ENCODE assay signal across 10 mouse cellular contexts in genomic region chr9:61808351-61809225, GRCm38 (mm10).
DNase-seq lines count a peak whose midpoint lies in the region; ATAC-seq and TF ChIP-seq lines count a peak whose summit lies in the region.
"Had no signal": no experiment of that assay in that cellular context is flagged by ENCODE, and none has a peak within 500 bp of the region (broad histone marks: within the 10 kb centered on the region; RNA-seq: fewer than 3 reads in every experiment).

No protein-coding gene starts in this region.

- H3K4me1 ChIP-seq in midbrain, embryonic 10.5 days: peaks cover 32% of the 10 kb centered on the region
- H3K4me1 ChIP-seq in midbrain, postnatal 0 days (ENCODE audit: insufficient read depth, low read length): no peaks in the 10 kb centered on the region
- H3K4me1 ChIP-seq in intestine, embryonic 16.5 days (ENCODE audit: control insufficient read depth, insufficient read depth, low read length): peaks cover 7% of the 10 kb centered on the region
- H3K4me1 ChIP-seq in stomach, embryonic 14.5 days (ENCODE audit: control insufficient read depth, insufficient read depth, low read length): 0 out of 2 replicates have a peak, but pooled peaks cover 4% of the 10 kb centered on the region
- H3K4me1 ChIP-seq: hindbrain, embryonic 15.5 days had no signal

- no peak overlapping the region for H3K4me3 ChIP-seq in midbrain, embryonic 10.5 days
- H3K4me3 ChIP-seq in midbrain, postnatal 0 days (ENCODE audit: low read depth, low read length): no peak overlapping the region
- no peak overlapping the region for H3K4me3 ChIP-seq in intestine, embryonic 16.5 days (ENCODE audit: low read length)
- H3K4me3 ChIP-seq in stomach, embryonic 14.5 days (ENCODE audit: low read depth, low read length): no peak overlapping the region
- H3K4me3 ChIP-seq: hindbrain, embryonic 15.5 days had no signal

- H3K9me3 ChIP-seq in midbrain, embryonic 10.5 days (replicated peaks): no peaks in the 10 kb centered on the region
- H3K9me3 ChIP-seq in midbrain, postnatal 0 days (ENCODE audit: low read length): no peaks in the 10 kb centered on the region
- no peaks in the 10 kb centered on the region for H3K9me3 ChIP-seq in intestine, embryonic 16.5 days (ENCODE audit: control insufficient read depth, low read length)
- no peaks in the 10 kb centered on the region for H3K9me3 ChIP-seq in stomach, embryonic 14.5 days (ENCODE audit: control insufficient read depth, low read depth, low read length)
- H3K9me3 ChIP-seq: hindbrain, embryonic 15.5 days had no signal

- ATAC-seq in midbrain, postnatal 0 days (ENCODE audit: low FRiP score): no peak
- peak; percentile 96 for ATAC-seq in intestine, embryonic 16.5 days
- peak; percentile 94 for ATAC-seq in stomach, embryonic 14.5 days (ENCODE audit: insufficient number of reproducible peaks, insufficient read depth, low FRiP score, low read depth)
- ATAC-seq: forebrain, postnatal 0 days had no signal

- 0 out of 2 replicates have a peak overlapping the region, but pooled peaks have one; percentile 38 for H3K27ac ChIP-seq in midbrain, embryonic 10.5 days (replicated peaks)
- H3K27ac ChIP-seq in midbrain, postnatal 0 days (ENCODE audit: low read depth, low read length): no peak overlapping the region
- peak overlapping the region; percentile 26 for H3K27ac ChIP-seq in intestine, embryonic 16.5 days (ENCODE audit: low read length)
- peak overlapping the region; percentile 27; the same call in 1 of the 2 replicates for H3K27ac ChIP-seq in stomach, embryonic 14.5 days (ENCODE audit: low read length)
- H3K27ac ChIP-seq: hindbrain, embryonic 15.5 days had no signal

- WGBS in midbrain, embryonic 10.5 days: 69% methylated on average over 12 of the region's 12 CpGs
- 81% methylated on average over 12 of the region's 12 CpGs for WGBS in midbrain, postnatal 0 days
- 52% methylated on average over 12 of the region's 12 CpGs for WGBS in intestine, embryonic 16.5 days
- 56% methylated on average over 12 of the region's 12 CpGs for WGBS in stomach, embryonic 14.5 days

- H3K4me2 ChIP-seq in midbrain, postnatal 0 days (ENCODE audit: low read depth, low read length, poor library complexity, severe bottlenecking): no peak overlapping the region
- H3K4me2 ChIP-seq in intestine, embryonic 16.5 days (ENCODE audit: low read depth, low read length): no peak overlapping the region
- H3K4me2 ChIP-seq in stomach, embryonic 14.5 days (replicated peaks; ENCODE audit: low read depth, low read length): no peak overlapping the region
- H3K4me2 ChIP-seq: hindbrain, embryonic 15.5 days had no signal

- peaks cover 46% of the 10 kb centered on the region for H3K27me3 ChIP-seq in midbrain, embryonic 10.5 days (ENCODE audit: low read depth, poor library complexity, severe bottlenecking)
- no peaks in the 10 kb centered on the region for H3K27me3 ChIP-seq in midbrain, postnatal 0 days (ENCODE audit: insufficient read depth, low read length)
- H3K27me3 ChIP-seq in intestine, embryonic 16.5 days (replicated peaks; ENCODE audit: control insufficient read depth, insufficient read depth, low read length): no peaks in the 10 kb centered on the region
- no peaks in the 10 kb centered on the region for H3K27me3 ChIP-seq in stomach, embryonic 14.5 days (ENCODE audit: control insufficient read depth, insufficient read depth, low read length)
- H3K27me3 ChIP-seq: hindbrain, embryonic 15.5 days had no signal

- H3K36me3 ChIP-seq in midbrain, embryonic 10.5 days: no peaks in the 10 kb centered on the region
- no peaks in the 10 kb centered on the region for H3K36me3 ChIP-seq in midbrain, postnatal 0 days (ENCODE audit: insufficient read depth, low read length)
- H3K36me3 ChIP-seq in intestine, embryonic 16.5 days (ENCODE audit: control insufficient read depth, insufficient read depth, low read length): no peaks in the 10 kb centered on the region
- no peaks in the 10 kb centered on the region for H3K36me3 ChIP-seq in stomach, embryonic 14.5 days (ENCODE audit: control insufficient read depth, insufficient read depth, low read length)
- H3K36me3 ChIP-seq: hindbrain, embryonic 15.5 days had no signal

- H3K9ac ChIP-seq in midbrain, postnatal 0 days (replicated peaks; ENCODE audit: low read length, poor library complexity, severe bottlenecking): no peak overlapping the region
- H3K9ac ChIP-seq in intestine, embryonic 16.5 days (ENCODE audit: low read depth, low read length): no peak overlapping the region
- no peak overlapping the region for H3K9ac ChIP-seq in stomach, embryonic 14.5 days (replicated peaks; ENCODE audit: low read depth, low read length)
- H3K9ac ChIP-seq: forebrain, postnatal 0 days; hindbrain, embryonic 15.5 days had no signal

- DNase-seq in midbrain, embryonic 10.5 days (ENCODE audit: low spot score): peak; percentile 27
- no peak for DNase-seq in midbrain, postnatal 0 days (ENCODE audit: low spot score)
- DNase-seq in lung, adult 18-20 months: peak; percentile 78 to 87
- no peak for DNase-seq in adrenal gland, adult 2 months
- DNase-seq in right cerebral cortex, postnatal 36 days (ENCODE audit: low spot score in 2 of 2): no peak
- DNase-seq in layer of hippocampus, adult 11-12 months (ENCODE audit: low spot score): no peak
- DNase-seq: forebrain, postnatal 0 days had no signal

- TF ChIP-seq CTCF in midbrain, postnatal 0 days (IDR thresholded peaks at IDR 0.05): no peak

Comparison
In these comparisons a context has a peak if more than half of its experiments do, and no peak if none do; other contexts are left out.
1. DNase-seq: peak in midbrain, embryonic 10.5 days (single experiment) and lung, adult 18-20 months (2 of 2); none in midbrain, postnatal 0 days (single experiment), adrenal gland, adult 2 months (single experiment), right cerebral cortex, postnatal 36 days (0 of 2) and layer of hippocampus, adult 11-12 months (single experiment).